Mouse (Mus musculus) liver, embryonic 13.5 days (tissue): Measurements from ENCODE around the gene Plagl2. TPM values are rescaled to one million over a fixed set of nuclear protein-coding genes. Genes with fewer than 3 reads are reported as not detected.

Source experiments
- ATAC-seq: fragments of 200-750 bp; cut with Nextera tagmentation; 2 replicates; pipeline ENCODE4 v1.8.0; 2017; ENCODE audit warnings: low read depth, mild to moderate bottlenecking, moderate number of reproducible peaks, moderate library complexity
- DNase-seq: peaks from one replicate; pipeline ENCODE4 v3.0.0; 2022
- H3K27ac ChIP-seq: fragments of 300-500 bp; sonication (generic); 2 replicates; pipeline ENCODE4 v1.5.1; 2015; ENCODE audit warnings: moderate library complexity, mild to moderate bottlenecking, inconsistent platforms
- H3K27me3 ChIP-seq: fragments of 300-500 bp; sonication (generic); 2 replicates; pipeline ENCODE4 v1.6.1; 2015; ENCODE audit warnings: mild to moderate bottlenecking, inconsistent platforms
- H3K36me3 ChIP-seq: fragments of 300-500 bp; sonication (generic); 2 replicates; pipeline ENCODE4 v1.6.1; 2015; ENCODE audit warnings: mild to moderate bottlenecking, inconsistent platforms
- H3K4me1 ChIP-seq: fragments of 300-500 bp; sonication (generic); replicated peaks from 2 replicates; pipeline ENCODE4 v1.6.1; 2015; ENCODE audit warnings: inconsistent platforms
- H3K4me2 ChIP-seq: fragments of 300-500 bp; sonication (generic); 2 replicates; pipeline ENCODE4 v1.6.1; 2015; ENCODE audit warnings: inconsistent platforms, mild to moderate bottlenecking, moderate library complexity
- H3K4me3 ChIP-seq: fragments of 300-500 bp; sonication (generic); replicated peaks from 2 replicates; pipeline ENCODE4 v1.5.1; 2015; ENCODE audit warnings: mild to moderate bottlenecking, inconsistent platforms
- H3K9ac ChIP-seq: fragments of 300-500 bp; sonication (generic); 2 replicates; pipeline ENCODE4 v1.6.1; 2015; ENCODE audit warnings: mild to moderate bottlenecking, inconsistent platforms
- H3K9me3 ChIP-seq: fragments of 300-500 bp; sonication (generic); replicated peaks from 2 replicates; pipeline ENCODE4 v1.6.1; 2016; ENCODE audit warnings: inconsistent platforms
- WGBS: fragments of 180-500 bp; shearing (Covaris S2); methylation state at CpG from one replicate; pipeline ENCODE4 v1.1.7; 2015; ENCODE audit not compliant: insufficient replicate concordance; 5-methylcytosine and 5-hydroxymethylcytosine counted together
- polyA plus RNA-seq: library from polyadenylated mRNA; unstranded; fragments of >200 nt; fragmentation: Nextera tagmentation; extraction: Ambion mirVana; gene quantifications from 2 replicates; pipeline ENCODE4 v1.2.1, GENCODE M21; 2015

Gene Plagl2
- polyA plus RNA-seq, 1 experiment from 2014 or later = 13.6 TPM

- Histone ChIP-seq H3K36me3 (no peaks in the 10 kb centered on the region), H3K4me1 (peaks cover 61% of the 10 kb centered on the region), H3K27ac (no peak overlapping the region), H3K27me3 (no peaks in the 10 kb centered on the region), H3K4me3 (no peak overlapping the region), H3K9ac (no peak overlapping the region), H3K4me2 (no peak overlapping the region), H3K9me3 (no peaks in the 10 kb centered on the region)
- no peak for DNase-seq
- WGBS = 79% methylated on average over 10 of the region's 10 CpGs
- ATAC-seq = no peak
Observed at GRCm38 (mm10) chr2:153217826-153218340, 23.3 kb downstream of the Plagl2 start.

- Histone ChIP-seq H3K9me3 (no peaks in the 10 kb centered on the region), H3K36me3 (no peaks in the 10 kb centered on the region), H3K4me3 (no peak overlapping the region), H3K27me3 (no peaks in the 10 kb centered on the region), H3K4me1 (peaks cover 37% of the 10 kb centered on the region), H3K27ac (peak overlapping the region; percentile 19), H3K4me2 (no peak overlapping the region), H3K9ac (0 out of 2 replicates have a peak overlapping the region, but pooled peaks have one; percentile 18)
- ATAC-seq = peak; percentile 54
- DNase-seq = no peak
- WGBS = 36% methylated on average over 4 of the region's 4 CpGs
Observed at GRCm38 (mm10) chr2:153215421-153215820, 25.8 kb downstream of the Plagl2 start.

GRCm38 (mm10) chr2:153214771-153215259 is 26.4 kb downstream of the Plagl2 start:
- peaks cover 31% of the 10 kb centered on the region for H3K4me1 ChIP-seq
- peak; percentile 37 for ATAC-seq
- H3K9me3 ChIP-seq = no peaks in the 10 kb centered on the region
- WGBS = 23% methylated on average over 6 of the region's 6 CpGs
- no peak overlapping the region for H3K4me2 ChIP-seq
- no peaks in the 10 kb centered on the region for H3K27me3 ChIP-seq
- H3K27ac ChIP-seq = peak overlapping the region; percentile 19
- H3K9ac ChIP-seq = no peak overlapping the region
- DNase-seq = no peak
- H3K36me3 ChIP-seq = peaks cover 3% of the 10 kb centered on the region
- H3K4me3 ChIP-seq = no peak overlapping the region

GRCm38 (mm10) chr2:153213351-153213750 is 27.9 kb downstream of the Plagl2 start:
- 80% methylated on average over 4 of the region's 4 CpGs for WGBS
- no peak overlapping the region for H3K9ac ChIP-seq
- H3K4me1 ChIP-seq = peaks cover 18% of the 10 kb centered on the region
- DNase-seq (no peak), ATAC-seq (no peak)
- no peak overlapping the region for H3K27ac ChIP-seq
- H3K27me3 ChIP-seq = no peaks in the 10 kb centered on the region
- no peaks in the 10 kb centered on the region for H3K9me3 ChIP-seq
- no peak overlapping the region for H3K4me2 ChIP-seq
- no peak overlapping the region for H3K4me3 ChIP-seq
- H3K36me3 ChIP-seq = peaks cover 16% of the 10 kb centered on the region

- ATAC-seq (no peak), DNase-seq (no peak)
- 73% methylated on average over 5 of the region's 5 CpGs for WGBS
- Histone ChIP-seq H3K4me3 (no peak overlapping the region), H3K27ac (no peak overlapping the region), H3K9me3 (no peaks in the 10 kb centered on the region), H3K9ac (no peak overlapping the region), H3K36me3 (peaks cover 32% of the 10 kb centered on the region), H3K4me1 (peaks cover 18% of the 10 kb centered on the region), H3K27me3 (no peaks in the 10 kb centered on the region), H3K4me2 (no peak overlapping the region)
Observed at GRCm38 (mm10) chr2:153211451-153211850, 29.8 kb downstream of the Plagl2 start.

GRCm38 (mm10) chr2:153209286-153209685 is 31.9 kb downstream of the Plagl2 start:
- no peaks in the 10 kb centered on the region for H3K27me3 ChIP-seq
- no peak overlapping the region for H3K4me3 ChIP-seq
- no peak for ATAC-seq
- 0 out of 2 replicates have a peak, but pooled peaks cover 4% of the 10 kb centered on the region for H3K4me1 ChIP-seq
- no peak overlapping the region for H3K4me2 ChIP-seq
- no peaks in the 10 kb centered on the region for H3K9me3 ChIP-seq
- H3K27ac ChIP-seq = no peak overlapping the region
- 84% methylated on average over 5 of the region's 5 CpGs for whole genome bisulfite sequencing
- peaks cover 54% of the 10 kb centered on the region for H3K36me3 ChIP-seq
- no peak for DNase-seq
- H3K9ac ChIP-seq = no peak overlapping the region

- 98% methylated on average over 2 of the region's 2 CpGs for WGBS
- DNase-seq = no peak
- Histone ChIP-seq H3K9me3 (no peaks in the 10 kb centered on the region), H3K36me3 (peaks cover 64% of the 10 kb centered on the region), H3K4me2 (no peak overlapping the region), H3K27me3 (no peaks in the 10 kb centered on the region), H3K4me1 (no peaks in the 10 kb centered on the region), H3K4me3 (no peak overlapping the region), H3K27ac (no peak overlapping the region), H3K9ac (no peak overlapping the region)
- ATAC-seq = no peak
Observed at GRCm38 (mm10) chr2:153208149-153208548, 33.1 kb downstream of the Plagl2 start.

GRCm38 (mm10) chr2:153202766-153203165 is 38.5 kb downstream of the Plagl2 start:
- H3K9me3 ChIP-seq = no peaks in the 10 kb centered on the region
- no peak overlapping the region for H3K9ac ChIP-seq
- no peak overlapping the region for H3K4me3 ChIP-seq
- WGBS = 83% methylated on average over 1 of the region's 1 CpGs
- H3K27ac ChIP-seq = no peak overlapping the region
- ATAC-seq = no peak
- H3K4me1 ChIP-seq = peaks cover 7% of the 10 kb centered on the region
- H3K36me3 ChIP-seq = peaks cover 86% of the 10 kb centered on the region
- no peak overlapping the region for H3K4me2 ChIP-seq
- no peak for DNase-seq
- no peaks in the 10 kb centered on the region for H3K27me3 ChIP-seq

GRCm38 (mm10) chr2:153199114-153199513 is 42.1 kb downstream of the Plagl2 start:
- Histone ChIP-seq H3K36me3 (peaks cover 87% of the 10 kb centered on the region), H3K9me3 (no peaks in the 10 kb centered on the region), H3K4me2 (no peak overlapping the region)

GRCm38 (mm10) chr2:153198485-153198884 is 42.7 kb downstream of the Plagl2 start:
- WGBS = 42% methylated on average over 5 of the region's 5 CpGs
- DNase-seq = no peak
- Histone ChIP-seq H3K4me2 (no peak overlapping the region), H3K9ac (no peak overlapping the region; the same call in 1 of the 2 replicates), H3K9me3 (no peaks in the 10 kb centered on the region), H3K27me3 (no peaks in the 10 kb centered on the region), H3K27ac (peak overlapping the region; percentile 19; the same call in 1 of the 2 replicates), H3K4me3 (no peak overlapping the region), H3K36me3 (peaks cover 84% of the 10 kb centered on the region), H3K4me1 (peaks cover 17% of the 10 kb centered on the region)
- no peak for ATAC-seq

More at GRCm38 (mm10) chr2:153199114-153199513, 42.1 kb downstream of the Plagl2 start:
- H3K9ac ChIP-seq = no peak overlapping the region
- ATAC-seq (no peak), DNase-seq (no peak)
- H3K27me3 ChIP-seq = no peaks in the 10 kb centered on the region
- WGBS = 53% methylated on average over 2 of the region's 2 CpGs
- H3K4me1 ChIP-seq = peaks cover 13% of the 10 kb centered on the region
- no peak overlapping the region for H3K27ac ChIP-seq
- H3K4me3 ChIP-seq = no peak overlapping the region

GRCm38 (mm10) chr2:153194255-153194654 is 47.0 kb downstream of the Plagl2 start:
- Histone ChIP-seq H3K4me3 (no peak overlapping the region), H3K9ac (no peak overlapping the region), H3K27ac (0 out of 2 replicates have a peak overlapping the region, but pooled peaks have one; percentile 43), H3K4me1 (peaks cover 17% of the 10 kb centered on the region), H3K36me3 (peaks cover 89% of the 10 kb centered on the region), H3K27me3 (no peaks in the 10 kb centered on the region), H3K9me3 (no peaks in the 10 kb centered on the region), H3K4me2 (no peak overlapping the region)
- peak; percentile 65 for ATAC-seq
- DNase-seq = no peak
- 54% methylated on average over 3 of the region's 3 CpGs for WGBS

GRCm38 (mm10) chr2:153191242-153191641 is 50.0 kb downstream of the Plagl2 start:
- Histone ChIP-seq H3K27me3 (no peaks in the 10 kb centered on the region), H3K4me1 (peaks cover 11% of the 10 kb centered on the region), H3K4me3 (no peak overlapping the region), H3K4me2 (no peak overlapping the region), H3K9me3 (no peaks in the 10 kb centered on the region), H3K27ac (no peak overlapping the region), H3K36me3 (peaks cover 92% of the 10 kb centered on the region), H3K9ac (no peak overlapping the region)
- 59% methylated on average over 2 of the region's 2 CpGs for WGBS
- DNase-seq (no peak), ATAC-seq (no peak)
